Mouse (Mus musculus) bone marrow, adult 2 months (tissue): ENCODE measurements around the gene 0610037L13Rik.

Experiments
- CTCF ChIP-seq: fragments of 200-500 bp; IDR thresholded peaks from 2 replicates; pipeline ENCODE4 v1.5.1; 2011; ENCODE audit warnings: low read length, control low read depth; ENCODE audit not compliant: control insufficient read depth, insufficient read depth
- POLR2A ChIP-seq: fragments of 200-500 bp; IDR thresholded peaks from 2 replicates; pipeline ENCODE4 v1.6.1; 2011; ENCODE audit warnings: low read depth, mild to moderate bottlenecking, control low read depth, low read length, borderline replicate concordance; ENCODE audit not compliant: control insufficient read depth

- TF ChIP-seq CTCF (no peak), POLR2A (no peak)
Measured at GRCm38 (mm10) chr4:107928726-107929125, 39.1 kb downstream of the 0610037L13Rik start.
